Mouse (Mus musculus) CH12.LX (cell line): Measurements from ENCODE around the gene Hsd3b7.

Experiments used
- CTCF ChIP-seq, 2 experiments: IDR thresholded peaks in 1 of 2; conservative IDR thresholded peaks in 1 of 2; 2 replicates each; pipeline ENCODE4 v1.5.1; 2011 to 2012; ENCODE audit warnings: low read depth in 2 of 2, low read length in 2 of 2, improper control_type of control experiment in 1 of 2, inconsistent platforms in 1 of 2, mild to moderate bottlenecking in 1 of 2, moderate library complexity in 1 of 2
- HCFC1 ChIP-seq: IDR thresholded peaks from 2 replicates; pipeline ENCODE4 v1.6.1; 2012; ENCODE audit warnings: low read depth, mild to moderate bottlenecking, inconsistent platforms, low read length, improper control_type of control experiment
- IRF4 ChIP-seq: IDR thresholded peaks from 2 replicates; pipeline ENCODE4 v1.6.1; 2014; ENCODE audit warnings: low read depth, mild to moderate bottlenecking, inconsistent platforms, low read length, improper control_type of control experiment
- MAX ChIP-seq: IDR thresholded peaks from 2 replicates; pipeline ENCODE4 v1.6.1; 2011; ENCODE audit warnings: low read length, improper control_type of control experiment
- NELFE ChIP-seq: IDR thresholded peaks from 2 replicates; pipeline ENCODE4 v1.6.1; 2011; ENCODE audit warnings: low read depth, low read length, improper control_type of control experiment
- POLR2A ChIP-seq: IDR thresholded peaks from 2 replicates; pipeline ENCODE4 v1.6.1; 2011; ENCODE audit warnings: low read depth, mild to moderate bottlenecking, improper control_type of control experiment, low read length
- POLR2AphosphoS2 ChIP-seq: IDR thresholded peaks from 2 replicates; pipeline ENCODE4 v1.6.1; 2011; ENCODE audit warnings: low read depth, low read length, improper control_type of control experiment
- SIN3A ChIP-seq: IDR thresholded peaks from 2 replicates; pipeline ENCODE4 v1.6.1; 2012; ENCODE audit warnings: low read length, improper control_type of control experiment, inconsistent platforms
- ZC3H11A ChIP-seq: IDR thresholded peaks from 2 replicates; pipeline ENCODE4 v1.6.1; 2012; ENCODE audit warnings: low read depth, mild to moderate bottlenecking, inconsistent platforms, low read length, improper control_type of control experiment

GRCm38 (mm10) chr7:127770039-127770905 is 30.1 kb upstream of the Hsd3b7 start:
- TF ChIP-seq POLR2AphosphoS2: no peak; the same call in 1 of the 2 replicates
- TF ChIP-seq SIN3A: no peak; the same call in 1 of the 2 replicates
- no peak; the same call in 1 of the 2 replicates for TF ChIP-seq POLR2A
- no peak for TF ChIP-seq ZC3H11A
- TF ChIP-seq IRF4: 0 out of 2 replicates have a peak, but pooled peaks have one; percentile 26
- no peak for TF ChIP-seq CTCF (conservative IDR thresholded peaks at IDR 0.05 in 1 of 2, IDR thresholded peaks at IDR 0.05 in 1 of 2; ENCODE audit: low read depth in 2 of 2, low read length in 2 of 2)
- TF ChIP-seq NELFE: no peak
- peak; percentile 61 for TF ChIP-seq MAX
- no peak for TF ChIP-seq HCFC1
